ENCODE assay signal across 15 mouse cellular contexts in genomic region chrX:7867141-7867540, GRCm38 (mm10). TPM values are rescaled to one million over a fixed set of nuclear protein-coding genes. Genes with fewer than 3 reads are reported as not detected.
A peak's percentile ranks its signal among the peaks of the same experiment; 100 is the strongest.
DNase-seq lines count a peak whose midpoint lies in the region; TF ChIP-seq lines count a peak whose summit lies in the region.
"Had no signal": no experiment of that assay in that cellular context is flagged by ENCODE, and none has a peak within 500 bp of the region (broad histone marks: within the 10 kb centered on the region; RNA-seq: fewer than 3 reads in every experiment).

No protein-coding gene starts in this region.

- H3K27me3 ChIP-seq in CH12.LX (replicated peaks) = no peaks in the 10 kb centered on the region

- peak; percentile 39 for TF ChIP-seq EP300 in CH12.LX (IDR thresholded peaks at IDR 0.05; ENCODE audit: low read length)

- dilution Hi-C loops in CH12.LX (cut with MboI; ENCODE audit: extremely low pct_ligation_motif_present, extremely low pct_unique_long_range_greater_than_20kb, low sequenced_read_pairs) = no loop called here

- TF ChIP-seq POLR2A in CH12.LX (IDR thresholded peaks at IDR 0.05; ENCODE audit: low read depth, low read length) = no peak

- peaks cover 13 to 20% of the 10 kb centered on the region in 2 experiments for H3K36me3 ChIP-seq in CH12.LX (replicated peaks in 1 of 2; ENCODE audit: control insufficient read depth in 1 of 2, insufficient read depth in 1 of 2, low read length in 1 of 2)

- H3K9me3 ChIP-seq in CH12.LX (replicated peaks; ENCODE audit: low read length) = no peaks in the 10 kb centered on the region
- H3K9me3 ChIP-seq: G1E had no signal

- peak overlapping the region; percentile 35 to 45 (median 43) for H3K4me3 ChIP-seq in CH12.LX (replicated peaks in 1 of 3; ENCODE audit: low read depth in 2 of 3, low read length in 2 of 3, poor library complexity in 1 of 3)

- no peak for DNase-seq in CH12.LX (ENCODE audit: extremely low read depth)
- DNase-seq in retina, embryonic 14.5 days (ENCODE audit: low spot score) = no peak
- DNase-seq: adrenal gland, adult 2 months; adrenal gland, adult 8-10 months; adrenal gland, postnatal 10 days; adrenal gland, postnatal 14 days; adrenal gland, postnatal 25 days; adrenal gland, postnatal 36 days; B cell, adult 2 months; cerebellum, adult 11 months; cerebellum, adult 11-12 months; cerebellum, adult 18-20 months; cerebellum, adult 2 months; cerebellum, adult 8-10 months had no signal

- peaks cover 7 to 55% of the 10 kb centered on the region in 2 experiments for H3K4me1 ChIP-seq in CH12.LX (ENCODE audit: control insufficient read depth in 1 of 2, insufficient read depth in 2 of 2)

- peaks cover 17% of the 10 kb centered on the region for H3K79me2 ChIP-seq in CH12.LX (replicated peaks; ENCODE audit: control insufficient read depth, extremely low read depth, insufficient read depth, poor library complexity, severe bottlenecking)

- peak overlapping the region; percentile 60; the same call in 1 of the 2 replicates for H3K9ac ChIP-seq in CH12.LX (ENCODE audit: insufficient read depth, low read depth)

- TF ChIP-seq RAD21 in CH12.LX (IDR thresholded peaks at IDR 0.05; ENCODE audit: low read depth, low read length) = no peak

- H3K27ac ChIP-seq in CH12.LX (ENCODE audit: insufficient read depth, low read depth) = peak overlapping the region; percentile 98

- H3K4me2 ChIP-seq in CH12.LX (ENCODE audit: insufficient read depth, low read depth, poor library complexity, severe bottlenecking) = peak overlapping the region; percentile 87

- no peak for TF ChIP-seq CTCF in CH12.LX (conservative IDR thresholded peaks at IDR 0.05 in 1 of 2, IDR thresholded peaks at IDR 0.05 in 1 of 2; ENCODE audit: low read depth in 2 of 2, low read length in 2 of 2)

- in situ Hi-C loops in CH12.LX (cut with MboI; ENCODE audit: low pct_ligation_motif_present, low pct_unique_long_range_greater_than_20kb, low sequenced_read_pairs) = no loop called here

TF ChIP-seq in CH12.LX, 34 proteins besides CTCF, POLR2A, EP300 and RAD21:
- TF ChIP-seq TCF12 (IDR thresholded peaks at IDR 0.05; ENCODE audit: low read depth, low read length) (peak; percentile 50; the same call in 1 of the 2 replicates), CHD1 (IDR thresholded peaks at IDR 0.05; ENCODE audit: low read depth, low read length) (0 out of 2 replicates have a peak, but pooled peaks have one; percentile 27), MXI1 (IDR thresholded peaks at IDR 0.05; ENCODE audit: low read depth, low read length) (peak; percentile 63; the same call in 1 of the 2 replicates), CHD2 (IDR thresholded peaks at IDR 0.05; ENCODE audit: low read length) (no peak), ZC3H11A (IDR thresholded peaks at IDR 0.05; ENCODE audit: low read depth, low read length) (no peak), HCFC1 (IDR thresholded peaks at IDR 0.05; ENCODE audit: low read depth, low read length) (no peak), ETS1 (conservative IDR thresholded peaks at IDR 0.05; ENCODE audit: low read depth, low read length) (peak; percentile 66), SIN3A (IDR thresholded peaks at IDR 0.05; ENCODE audit: low read length) (peak; percentile 70; the same call in 1 of the 2 replicates)

RNA-seq across cellular contexts. Expression of gene Pim2, which starts 10.9 kb away (rescaled TPM):
- 102 and 177 TPM in 2 replicates for total RNA-seq in CH12.LX (2012; rRNA removed)
- 91.7 and 119 TPM in 2 replicates for total RNA-seq in CH12.LX (2014; rRNA removed)
- 146 and 171 TPM in 2 replicates for polyA plus RNA-seq in CH12.LX (2012; ENCODE audit: insufficient read length, low read depth)

RNA-seq across cellular contexts. Expression of gene Slc35a2, which starts 16.7 kb away (rescaled TPM):
- 28.8 and 30.6 TPM in 2 replicates for total RNA-seq in CH12.LX (2012; rRNA removed)
- 15.2 and 21.2 TPM in 2 replicates for total RNA-seq in CH12.LX (2014; rRNA removed)
- 25.5 and 26.4 TPM in 2 replicates for polyA plus RNA-seq in CH12.LX (2012; ENCODE audit: insufficient read length, low read depth)

RNA-seq across cellular contexts. Expression of gene Otud5, which starts 26.0 kb away (rescaled TPM):
- total RNA-seq in CH12.LX (2012; rRNA removed) (46.6 and 67.8 TPM in 2 replicates), CH12.LX (2014; rRNA removed) (58.0 and 61.5 TPM in 2 replicates)
- polyA plus RNA-seq in CH12.LX (2012; ENCODE audit: insufficient read length, low read depth) = 92.7 and 101 TPM in 2 replicates

RNA-seq across cellular contexts. Expression of gene Pqbp1, which starts 31.9 kb away (rescaled TPM):
- total RNA-seq in CH12.LX (2012; rRNA removed) (94.3 and 103 TPM in 2 replicates), CH12.LX (2014; rRNA removed) (96.6 and 101 TPM in 2 replicates)
- polyA plus RNA-seq in CH12.LX (2012; ENCODE audit: insufficient read length, low read depth) = 119 and 130 TPM in 2 replicates

RNA-seq across cellular contexts. Expression of gene Timm17b, which starts 32.0 kb away (rescaled TPM):
- total RNA-seq in CH12.LX (2012; rRNA removed) (37.6 and 38.8 TPM in 2 replicates), CH12.LX (2014; rRNA removed) (25.8 and 33.1 TPM in 2 replicates)
- 75.9 and 76.7 TPM in 2 replicates for polyA plus RNA-seq in CH12.LX (2012; ENCODE audit: insufficient read length, low read depth)
